Mouse (Mus musculus) lung, postnatal 0 days (tissue): Measurements from ENCODE around the gene Cyp2e1.

ENCODE experiments used
- CTCF ChIP-seq: IDR thresholded peaks from 2 replicates; pipeline ENCODE4 v1.5.1; 2016; ENCODE audit warnings: antibody characterized with exemption, mild to moderate bottlenecking
- EP300 ChIP-seq: IDR thresholded peaks from 2 replicates; pipeline ENCODE4 v1.6.1; 2016; ENCODE audit warnings: antibody characterized with exemption, mild to moderate bottlenecking, control low read depth

DNA sequence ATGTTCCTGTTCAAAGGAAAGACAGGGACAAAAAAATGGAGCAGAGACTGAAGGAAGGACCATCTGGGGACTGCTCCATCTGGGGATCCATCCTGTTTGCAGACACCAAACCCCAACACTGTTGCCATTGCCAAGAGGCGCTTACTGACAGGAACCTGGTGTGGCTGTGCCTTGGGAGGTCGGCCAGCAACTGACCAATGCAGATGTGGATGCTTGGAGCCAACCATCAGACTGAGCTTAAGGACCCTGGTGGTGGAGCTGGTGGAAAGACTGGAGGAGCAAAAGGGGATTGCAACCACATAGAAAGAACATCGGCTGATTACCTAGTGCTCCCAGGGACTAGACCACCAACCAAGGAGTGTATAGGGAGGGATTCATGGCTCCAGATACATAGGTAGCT lies 16.1 kb upstream of the Cyp2e1 start:
- TF ChIP-seq EP300 (no peak), CTCF (no peak)
